Mouse (Mus musculus) MEL (cell line): Measurements from ENCODE around the gene Sept9. TPM values are rescaled to one million over a fixed set of nuclear protein-coding genes. Genes with fewer than 3 reads are reported as not detected.

ENCODE experiments used
- DNase-seq: peaks from one replicate; pipeline ENCODE4 v3.0.0; 2011; ENCODE audit warnings: low read depth, low spot score
- H3K27ac ChIP-seq: 2 replicates; pipeline ENCODE4 v1.5.1; 2012; ENCODE audit warnings: low read depth, mild to moderate bottlenecking, control low read depth, low read length, moderate library complexity; ENCODE audit not compliant: control insufficient read depth
- H3K27me3 ChIP-seq, 2 experiments: fragments of 150-350 bp in 1 of 2; sonication (generic) in 1 of 2; 2 replicates each; pipeline ENCODE4 v1.6.1; 2012; ENCODE audit warnings: low read length in 2 of 2, mild to moderate bottlenecking in 2 of 2, improper control_type of control experiment in 1 of 2, moderate library complexity in 1 of 2; ENCODE audit not compliant: insufficient read depth in 2 of 2, control insufficient read depth in 1 of 2
- H3K36me3 ChIP-seq, 2 experiments: 2 replicates each; pipeline ENCODE4 v1.6.1; 2012 to 2014; ENCODE audit warnings: low read length in 2 of 2, improper control_type of control experiment in 1 of 2, inconsistent platforms in 1 of 2, mild to moderate bottlenecking in 1 of 2; ENCODE audit not compliant: insufficient read depth in 2 of 2, control insufficient read depth in 1 of 2
- H3K4me1 ChIP-seq, 2 experiments: fragments of 150-350 bp in 1 of 2; sonication (generic) in 1 of 2; 2 replicates each; pipeline ENCODE4 v1.6.1; 2012; ENCODE audit warnings: low read length in 2 of 2, improper control_type of control experiment in 1 of 2, mild to moderate bottlenecking in 1 of 2; ENCODE audit not compliant: insufficient read depth in 2 of 2, control insufficient read depth in 1 of 2
- H3K4me3 ChIP-seq, 2 experiments: fragments of 150-350 bp in 1 of 2; sonication (generic) in 1 of 2; 2 replicates each; pipeline ENCODE4 v1.5.1; 2012; ENCODE audit warnings: low read depth in 2 of 2, low read length in 2 of 2, mild to moderate bottlenecking in 2 of 2, moderate library complexity in 2 of 2, control low read depth in 1 of 2, improper control_type of control experiment in 1 of 2; ENCODE audit not compliant: control insufficient read depth in 1 of 2, insufficient read depth in 1 of 2
- H3K79me2 ChIP-seq: 2 replicates; pipeline ENCODE4 v1.6.1; 2012; ENCODE audit warnings: mild to moderate bottlenecking, low read length, moderate library complexity; ENCODE audit not compliant: control insufficient read depth, poor library complexity, insufficient read depth
- H3K9ac ChIP-seq: 2 replicates; pipeline ENCODE4 v1.6.1; 2012; ENCODE audit warnings: low read depth, mild to moderate bottlenecking, control low read depth, low read length, moderate library complexity; ENCODE audit not compliant: control insufficient read depth, poor library complexity, severe bottlenecking
- H3K9me3 ChIP-seq: fragments of 150-350 bp; sonication (generic); replicated peaks from 2 replicates; pipeline ENCODE4 v1.6.1; 2012; ENCODE audit warnings: mild to moderate bottlenecking, low read length, improper control_type of control experiment, moderate library complexity; ENCODE audit not compliant: insufficient read depth
- BHLHE40 ChIP-seq: IDR thresholded peaks from 2 replicates; pipeline ENCODE4 v1.6.1; 2012; ENCODE audit warnings: low read depth, mild to moderate bottlenecking, inconsistent platforms, low read length, improper control_type of control experiment, borderline replicate concordance
- CHD1 ChIP-seq: IDR thresholded peaks from 2 replicates; pipeline ENCODE4 v1.6.1; 2012; ENCODE audit warnings: low read depth, mild to moderate bottlenecking, inconsistent platforms, low read length, improper control_type of control experiment
- CHD2 ChIP-seq: IDR thresholded peaks from 2 replicates; pipeline ENCODE4 v1.6.1; 2011; ENCODE audit warnings: low read length, improper control_type of control experiment
- E2F4 ChIP-seq: IDR thresholded peaks from 2 replicates; pipeline ENCODE4 v1.6.1; 2011; ENCODE audit warnings: low read depth, low read length, improper control_type of control experiment, borderline replicate concordance
- ELF1 ChIP-seq: IDR thresholded peaks from 2 replicates; pipeline ENCODE4 v1.6.1; 2014; ENCODE audit warnings: low read depth, mild to moderate bottlenecking, inconsistent platforms, low read length, improper control_type of control experiment, moderate library complexity
- ETS1 ChIP-seq: IDR thresholded peaks from 2 replicates; pipeline ENCODE4 v1.6.1; 2012; ENCODE audit warnings: low read depth, mild to moderate bottlenecking, inconsistent platforms, low read length, improper control_type of control experiment, moderate library complexity
- GATA1 ChIP-seq: IDR thresholded peaks from 2 replicates; pipeline ENCODE4 v1.6.1; 2011; ENCODE audit warnings: low read depth, low read length, improper control_type of control experiment
- HCFC1 ChIP-seq: IDR thresholded peaks from 2 replicates; pipeline ENCODE4 v1.6.1; 2012; ENCODE audit warnings: low read depth, mild to moderate bottlenecking, inconsistent platforms, low read length, improper control_type of control experiment, moderate library complexity
- JUND ChIP-seq: IDR thresholded peaks from 2 replicates; pipeline ENCODE4 v1.6.1; 2011; ENCODE audit warnings: low read depth, mild to moderate bottlenecking, improper control_type of control experiment, low read length
- MAFK ChIP-seq: IDR thresholded peaks from 2 replicates; pipeline ENCODE4 v1.6.1; 2011; ENCODE audit warnings: low read depth, mild to moderate bottlenecking, low read length, improper control_type of control experiment, borderline replicate concordance
- MAX ChIP-seq: IDR thresholded peaks from 2 replicates; pipeline ENCODE4 v1.6.1; 2011; ENCODE audit warnings: low read length, improper control_type of control experiment
- MAZ ChIP-seq: IDR thresholded peaks from 2 replicates; pipeline ENCODE4 v1.6.1; 2012; ENCODE audit warnings: low read depth, mild to moderate bottlenecking, inconsistent platforms, low read length, improper control_type of control experiment
- MEF2A ChIP-seq: IDR thresholded peaks from 2 replicates; pipeline ENCODE4 v1.6.1; 2014; ENCODE audit warnings: low read depth, mild to moderate bottlenecking, inconsistent platforms, low read length, improper control_type of control experiment; ENCODE audit not compliant: poor library complexity, insufficient replicate concordance, severe bottlenecking; ENCODE audit errors: extremely low read depth
- MYB ChIP-seq: IDR thresholded peaks from 2 replicates; pipeline ENCODE4 v1.6.1; 2011; ENCODE audit warnings: mild to moderate bottlenecking, low read depth, low read length, improper control_type of control experiment
- MYC ChIP-seq: IDR thresholded peaks from 2 replicates; pipeline ENCODE4 v1.6.1; 2011; ENCODE audit warnings: low read depth, mild to moderate bottlenecking, low read length, improper control_type of control experiment, moderate library complexity
- NELFE ChIP-seq: IDR thresholded peaks from 2 replicates; pipeline ENCODE4 v1.6.1; 2011; ENCODE audit warnings: low read depth, low read length, improper control_type of control experiment
- POLR2AphosphoS5 ChIP-seq: IDR thresholded peaks from 2 replicates; pipeline ENCODE4 v1.6.1; 2012; ENCODE audit warnings: low read depth, borderline replicate concordance, mild to moderate bottlenecking, inconsistent platforms, low read length, moderate library complexity, mixed read lengths
- RAD21 ChIP-seq: IDR thresholded peaks from 2 replicates; pipeline ENCODE4 v1.6.1; 2011; ENCODE audit warnings: mild to moderate bottlenecking, low read depth, low read length, improper control_type of control experiment
- SMC3 ChIP-seq: IDR thresholded peaks from 2 replicates; pipeline ENCODE4 v1.6.1; 2011; ENCODE audit warnings: low read depth, low read length, improper control_type of control experiment
- TCF12 ChIP-seq: IDR thresholded peaks from 2 replicates; pipeline ENCODE4 v1.6.1; 2014; ENCODE audit warnings: low read depth, mild to moderate bottlenecking, inconsistent platforms, low read length, improper control_type of control experiment, moderate library complexity
- UBTF ChIP-seq: IDR thresholded peaks from 2 replicates; pipeline ENCODE4 v1.6.1; 2012; ENCODE audit warnings: low read depth, mild to moderate bottlenecking, inconsistent platforms, low read length, improper control_type of control experiment, moderate library complexity, borderline replicate concordance; ENCODE audit not compliant: insufficient read depth
- polyA plus RNA-seq, 2 experiments: library from polyadenylated mRNA; stranded (reverse) in 1 of 2; unstranded in 1 of 2; fragments of >175 nt in 1 of 2; fragments of >200 nt in 1 of 2; gene quantifications; 2 replicates each; pipeline versions ENCODE4 v1.2.1 to v1.2.4; 2012; ENCODE audit warnings: low replicate concordance in 2 of 2, low read depth in 1 of 2; ENCODE audit not compliant: insufficient read length in 2 of 2, insufficient read depth in 1 of 2, missing spikeins in 1 of 2
- total RNA-seq: library from RNA; depleted of rRNA; stranded (reverse); fragments of 300-350 nt; gene quantifications from 2 replicates; pipeline ENCODE4 v1.2.3, GENCODE M21; 2012

Gene Sept9
- total and polyA plus RNA-seq, 3 experiments = 49.7 to 196 (median 163) TPM

GRCm38 (mm10) chr11:117357916-117358639 is 158.6 kb downstream of the Sept9 start (continued):
- TF ChIP-seq JUND (peak; percentile 57; the same call in 1 of the 2 replicates), MAZ (peak; percentile 86; the same call in 1 of the 2 replicates), MAX (0 out of 2 replicates have a peak, but pooled peaks have one; percentile 28), SMC3 (peak; percentile 100), BHLHE40 (peak; percentile 65; the same call in 1 of the 2 replicates), ELF1 (peak; percentile 34; the same call in 1 of the 2 replicates), MYB (no peak), NELFE (no peak), E2F4 (no peak), RAD21 (peak; percentile 99), GATA1 (0 out of 2 replicates have a peak, but pooled peaks have one; percentile 7), CHD2 (no peak), MYC (peak; percentile 82), UBTF (no peak), ETS1 (no peak), POLR2AphosphoS5 (no peak), CHD1 (no peak), HCFC1 (peak; percentile 11; the same call in 1 of the 2 replicates), TCF12 (0 out of 2 replicates have a peak, but pooled peaks have one; percentile 20)

- Histone ChIP-seq H3K9ac (no peak overlapping the region), H3K36me3 (peaks cover 0 to 1% of the 10 kb centered on the region in 2 experiments; a peak in 2 of 4 replicates), H3K4me3 (no peak overlapping the region), H3K4me1 (no peaks in the 10 kb centered on the region), H3K79me2 (no peaks in the 10 kb centered on the region), H3K9me3 (no peaks in the 10 kb centered on the region), H3K27me3 (no peaks in the 10 kb centered on the region), H3K27ac (no peak overlapping the region)
- no peak for TF ChIP-seq MAFK
- TF ChIP-seq MEF2A = no peak
- no peak for TF ChIP-seq E2F4
- no peak for DNase-seq
Observed at GRCm38 (mm10) chr11:117359161-117359560, 159.7 kb downstream of the Sept9 start.
